Mouse (Mus musculus): ENCODE results near the gene Dcaf1.

The Dcaf1 gene

DNA sequence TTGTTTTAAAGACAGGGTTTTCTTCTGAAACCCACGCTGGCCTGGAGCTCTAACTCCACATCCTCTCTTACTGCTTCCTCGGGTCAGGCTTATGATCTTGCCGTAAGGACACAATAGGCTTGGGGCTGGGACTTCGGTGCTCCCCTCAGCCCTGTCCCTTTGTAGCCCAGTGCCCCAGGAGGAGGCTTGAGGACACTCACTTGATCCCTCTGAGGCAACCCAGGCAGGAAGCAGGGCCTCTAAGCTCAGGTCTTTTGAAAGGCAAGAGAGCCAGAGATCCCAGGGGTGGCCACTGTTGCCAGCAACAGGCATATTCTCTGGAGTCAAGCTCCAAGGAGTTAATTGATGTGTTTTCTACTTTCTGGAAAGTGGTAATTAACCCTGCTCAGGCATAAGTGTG is 57.8 kb downstream of the Dcaf1 start:
- no peak for DNase-seq (ENCODE audit: extremely low spot score)

DNA sequence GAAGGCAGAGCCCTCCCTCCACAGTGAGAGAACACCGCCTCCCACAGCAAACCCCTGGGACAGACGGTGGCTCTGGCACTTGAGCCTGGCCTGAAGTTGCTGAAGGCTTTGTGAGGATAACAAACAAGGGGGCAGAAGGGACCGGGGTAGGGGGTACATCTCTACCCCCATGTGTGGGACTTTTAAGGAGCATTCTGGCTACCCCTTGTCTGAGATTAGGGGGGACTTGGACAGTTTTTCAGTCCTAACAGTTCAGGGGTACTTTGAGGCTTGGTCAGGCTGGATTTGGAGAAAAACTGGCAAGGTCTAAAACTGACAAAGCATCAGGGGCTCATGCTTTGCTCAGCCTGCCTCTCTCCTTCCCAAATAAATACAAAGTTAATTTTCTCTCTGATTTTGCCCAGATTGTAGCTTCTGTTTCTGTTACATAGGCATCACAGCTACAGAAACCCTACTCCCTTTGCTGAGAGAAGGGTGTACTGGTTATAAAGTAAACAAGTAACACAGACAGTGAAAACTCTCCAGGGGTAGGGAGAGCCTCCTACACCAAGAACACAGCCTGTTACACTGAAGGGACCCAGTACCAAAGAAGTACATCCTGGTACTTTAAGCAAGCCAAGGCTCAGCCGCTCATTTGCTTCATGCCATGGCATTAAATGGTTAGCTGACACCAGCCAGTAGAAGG is 59.5 kb downstream of the Dcaf1 start:
- DNase-seq (ENCODE audit: extremely low spot score) = no peak

DNA sequence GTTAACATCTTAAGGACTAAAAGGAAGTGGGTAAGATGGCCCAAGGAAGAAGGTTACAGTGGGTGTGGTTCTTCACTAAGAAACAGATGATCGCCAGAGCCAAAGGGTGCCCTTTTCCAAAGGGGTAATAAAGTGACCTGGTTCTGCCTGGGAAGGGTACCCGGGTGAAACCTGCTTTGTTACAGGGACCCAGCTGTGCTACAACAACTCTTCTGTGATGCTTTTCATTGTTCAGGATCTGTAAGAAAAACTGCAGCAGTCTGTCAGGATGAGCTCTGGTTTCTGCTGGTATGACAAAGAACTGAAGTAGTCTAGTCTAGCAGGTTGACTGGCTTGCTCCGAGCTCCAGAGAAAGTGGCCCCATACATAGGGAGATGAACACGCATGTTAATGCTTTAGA is 60.5 kb downstream of the Dcaf1 start:
- no peak for DNase-seq (ENCODE audit: extremely low spot score)

DNA sequence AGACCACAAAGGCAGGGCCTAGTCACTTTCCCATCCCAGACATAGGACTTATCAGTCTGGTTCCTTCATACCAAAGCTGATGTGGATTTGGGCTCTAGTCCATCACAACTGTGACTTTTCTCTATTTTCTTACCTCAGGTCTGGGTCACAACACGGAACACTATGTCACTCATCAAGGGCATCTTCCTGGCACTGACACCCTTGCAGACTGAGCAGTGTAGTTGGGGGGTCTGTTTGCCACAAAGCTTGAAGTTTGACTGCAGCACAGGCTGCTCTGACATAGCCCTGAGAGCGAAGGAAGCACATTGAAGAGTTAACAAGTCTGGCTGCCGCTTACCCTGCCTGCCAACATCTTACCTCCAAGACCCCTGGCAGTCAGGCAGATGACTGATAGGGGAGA is 61.4 kb downstream of the Dcaf1 start:
- no peak for DNase-seq (ENCODE audit: extremely low spot score)

DNA sequence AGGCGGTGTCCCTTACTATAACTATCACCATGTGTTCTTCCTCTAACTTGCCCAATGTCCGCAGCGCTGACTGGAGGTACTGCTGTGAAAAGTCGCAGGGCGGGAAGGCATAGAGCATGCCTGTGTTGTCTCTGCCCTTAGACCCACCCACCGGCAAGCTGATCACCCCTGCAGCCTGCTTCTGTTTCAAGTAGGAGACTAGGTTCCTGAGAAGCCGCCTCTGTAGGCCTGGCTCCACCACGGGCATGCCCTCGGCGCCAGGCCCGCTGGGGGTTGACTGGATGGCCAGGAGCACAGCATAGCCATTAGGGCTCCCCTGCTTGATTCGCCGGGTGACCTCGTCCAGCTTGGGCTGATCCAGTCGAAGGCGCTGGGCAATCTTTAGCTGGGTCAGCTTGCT is 62.6 kb downstream of the Dcaf1 start:
- no peak for DNase-seq (ENCODE audit: extremely low spot score)

DNA sequence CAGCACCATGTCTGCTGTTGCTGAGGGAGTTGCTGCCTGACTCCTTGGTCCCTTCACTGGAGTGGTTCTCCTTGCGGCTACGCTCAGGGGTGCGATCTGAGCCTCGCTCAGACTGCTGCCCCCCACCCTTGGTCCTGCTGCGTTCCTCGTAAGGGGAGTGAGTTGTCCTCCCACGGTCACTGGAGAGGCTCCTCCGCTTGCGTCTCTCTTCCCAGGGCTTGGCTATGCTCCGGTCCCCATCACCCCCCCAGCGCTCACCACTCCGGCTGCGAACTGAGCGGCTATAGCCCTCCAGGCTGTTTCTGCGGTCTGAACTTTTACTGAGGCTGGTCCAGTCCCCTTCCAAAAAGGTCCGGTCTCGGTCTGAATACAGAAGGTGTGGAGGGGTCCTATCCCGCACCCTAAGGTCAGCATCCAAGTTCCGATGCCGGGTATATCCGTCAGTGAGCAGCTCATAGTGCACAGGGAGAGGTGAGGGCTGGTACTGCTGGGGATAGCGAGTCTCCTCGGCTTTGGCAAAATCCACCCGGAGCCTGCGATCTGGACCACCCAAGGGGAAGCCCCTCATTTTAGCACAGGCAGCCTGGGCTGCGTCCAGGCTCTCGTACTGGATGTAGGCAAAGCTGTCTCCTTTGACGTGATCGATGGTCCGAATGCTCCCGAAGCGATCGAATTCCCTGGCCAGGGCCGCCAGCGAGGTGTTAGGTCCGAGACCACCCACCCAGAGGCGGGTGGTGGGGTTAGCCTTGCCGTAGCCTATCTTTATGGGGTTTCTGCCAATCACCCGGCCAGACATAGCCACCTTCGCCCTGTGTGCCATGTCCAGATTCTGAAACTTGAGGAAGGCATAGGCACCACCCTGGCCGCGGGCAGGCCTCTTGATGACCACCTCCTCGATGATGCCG is 63.6 kb downstream of the Dcaf1 start:
- peak; percentile 58 for DNase-seq (ENCODE audit: extremely low spot score)

DNA sequence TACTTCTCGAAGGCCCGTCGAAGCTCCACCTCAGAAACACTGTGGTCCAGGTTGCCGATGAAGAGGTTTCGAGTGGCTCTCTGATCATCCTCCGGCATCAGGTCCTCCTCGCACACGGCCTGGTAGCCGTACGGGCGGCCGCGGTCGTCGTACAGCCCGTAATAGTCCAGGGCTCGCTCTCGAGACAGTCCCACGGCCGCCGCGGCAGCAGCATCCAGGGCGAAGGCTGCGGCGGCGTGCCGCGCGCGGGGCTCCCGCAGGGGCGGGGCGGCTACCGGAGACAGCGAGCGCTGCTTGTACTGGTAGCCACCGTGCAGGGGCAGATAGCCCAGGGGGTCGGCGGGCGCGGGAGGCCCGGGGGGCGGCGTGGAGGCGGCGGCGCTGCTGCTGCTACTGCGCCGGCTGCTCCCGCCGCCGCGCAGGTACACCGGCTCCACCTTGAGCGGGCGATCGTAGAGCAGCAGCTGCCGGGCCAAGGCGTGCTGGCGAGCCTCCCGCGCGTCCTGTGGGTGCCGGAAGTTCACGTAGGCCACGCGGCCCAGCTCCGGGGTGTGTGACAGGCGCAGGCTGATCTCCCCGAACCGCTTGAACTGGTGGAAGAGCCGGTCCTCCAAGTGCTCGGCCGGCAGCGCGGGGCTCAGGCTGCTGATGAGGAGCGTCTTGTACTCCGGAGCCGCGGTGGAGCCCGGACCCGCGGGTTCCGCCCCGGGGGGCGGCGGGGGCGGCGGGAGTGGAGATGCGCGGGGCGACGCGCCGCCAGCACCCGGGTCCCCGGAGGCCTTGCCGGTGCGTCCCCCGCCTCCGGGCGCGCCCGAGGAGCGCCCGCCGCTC is 64.4 kb downstream of the Dcaf1 start:
- DNase-seq (ENCODE audit: extremely low spot score) = peak; percentile 62

DNA sequence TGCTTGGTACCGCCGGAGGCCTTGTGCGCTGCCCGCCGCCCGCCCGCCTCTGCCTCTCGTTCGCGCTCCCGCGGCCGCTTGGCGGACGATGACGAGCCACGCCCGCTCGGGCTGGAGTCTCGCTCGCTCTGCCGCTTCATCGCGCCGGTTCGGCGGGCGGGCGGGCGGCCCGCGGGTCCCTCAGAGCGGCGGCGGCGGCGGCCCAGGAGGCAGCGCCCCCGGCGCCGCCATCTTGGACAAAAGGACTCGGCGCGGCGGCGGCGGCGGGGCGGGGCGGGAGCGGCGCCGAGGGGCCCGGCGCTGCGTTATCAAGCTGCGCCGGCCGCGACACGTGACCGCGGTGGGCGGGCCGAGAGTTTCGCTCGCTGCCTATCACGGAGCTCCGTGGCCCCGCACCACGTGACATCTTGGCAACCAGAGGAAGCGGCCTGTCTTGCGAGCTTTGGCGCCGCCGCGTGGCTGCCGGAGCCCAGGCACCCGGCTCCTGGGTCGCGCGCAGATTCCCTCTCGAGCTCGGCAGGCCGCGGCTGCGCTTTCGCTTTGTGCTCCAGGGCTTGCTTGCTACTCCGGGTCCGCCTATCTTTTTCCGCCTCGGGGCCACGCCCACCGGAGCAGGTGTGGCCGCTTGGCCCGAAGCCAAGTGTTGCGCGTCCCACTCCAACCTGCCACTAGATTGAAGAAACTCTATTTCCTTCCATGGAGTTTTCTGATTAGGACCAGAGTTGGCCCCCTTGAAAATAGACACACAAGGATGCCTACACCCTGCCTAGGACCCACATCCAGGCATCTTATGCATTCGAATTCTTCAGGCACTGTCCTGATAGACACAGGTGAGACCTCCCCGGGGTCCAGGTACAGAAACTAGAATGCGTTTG is 65.4 kb downstream of the Dcaf1 start, which contains the start of gene Rbm15b:
Rbm15b (minus strand) TSS at position 601 of the 875 bp plus-strand sequence.
- DNase-seq (ENCODE audit: extremely low spot score) = peak; percentile 96

DNA sequence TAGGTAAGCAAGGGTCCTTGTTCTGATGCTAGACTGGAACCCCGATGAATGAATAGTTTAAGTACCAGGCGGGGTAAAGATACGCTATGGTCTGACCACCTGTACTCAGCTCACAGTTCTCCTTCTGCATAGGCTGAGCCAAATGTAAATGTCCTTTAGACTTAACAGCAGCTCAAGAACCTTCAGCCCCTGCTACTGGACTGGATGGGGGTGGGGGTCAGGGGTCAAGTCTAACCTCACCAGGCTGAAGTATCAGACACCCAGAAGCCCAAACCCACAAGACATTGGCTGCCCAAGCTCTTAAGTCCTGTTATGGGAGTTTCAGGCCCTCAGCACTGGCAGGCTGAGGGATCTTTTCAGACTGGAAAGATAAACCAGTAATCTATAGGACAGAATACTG is 66.7 kb downstream of the Dcaf1 start:
- no peak for DNase-seq (ENCODE audit: extremely low spot score)

DNA sequence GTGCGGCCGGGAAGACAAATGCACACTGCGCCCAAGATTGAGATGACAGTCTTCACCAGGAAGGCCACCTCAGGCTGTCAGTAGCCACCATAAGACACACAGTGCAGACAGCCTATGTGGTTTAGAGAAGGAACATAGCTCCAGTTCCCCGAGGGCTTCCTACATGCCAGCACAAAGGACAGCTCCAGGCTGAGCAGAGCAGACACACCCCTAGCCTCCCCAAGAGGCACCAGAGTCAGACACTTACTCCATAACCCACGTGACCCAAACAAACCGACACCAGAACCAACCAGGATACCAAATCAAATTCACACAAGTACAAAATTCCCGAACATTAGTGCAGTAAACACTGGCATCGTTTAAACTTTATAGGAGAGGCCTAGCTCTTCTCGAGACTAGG is 67.6 kb downstream of the Dcaf1 start:
- DNase-seq (ENCODE audit: extremely low spot score) = no peak

DNA sequence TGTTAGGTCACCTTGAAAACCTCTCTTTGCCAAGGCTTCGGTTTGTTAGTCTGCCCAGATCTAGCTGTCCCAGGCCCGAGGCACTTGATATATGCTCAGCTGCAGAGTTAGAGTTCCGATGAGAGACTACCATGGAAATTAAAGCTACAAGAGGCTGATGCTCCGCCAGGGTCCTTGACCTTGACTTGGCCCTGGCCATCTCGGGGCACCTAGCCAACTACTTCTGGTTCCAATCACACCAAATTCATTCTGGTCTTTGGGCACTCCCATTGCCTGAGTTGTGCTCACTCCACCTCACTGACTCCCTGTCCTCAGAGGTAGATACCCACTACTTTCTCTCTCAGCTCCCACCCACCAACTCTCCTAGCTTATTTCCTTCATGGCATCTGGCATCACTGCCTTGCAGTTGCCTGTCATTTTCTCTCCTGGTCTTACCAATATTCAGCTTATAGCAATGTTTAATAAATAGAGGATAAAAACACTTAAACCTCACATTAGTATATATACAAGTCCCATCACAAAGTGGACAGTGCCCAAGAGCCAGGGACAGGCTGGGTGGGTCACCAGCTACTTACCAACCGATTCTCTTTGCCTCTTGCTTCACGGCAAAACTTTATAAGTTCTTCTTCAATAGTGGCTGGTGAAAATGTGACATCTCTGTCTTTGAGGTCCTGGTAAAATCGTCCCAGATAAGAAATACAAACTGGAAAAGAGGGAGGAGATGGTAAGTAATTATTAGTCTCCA is 69.0 kb downstream of the Dcaf1 start:
- no peak for DNase-seq (ENCODE audit: extremely low spot score)

DNA sequence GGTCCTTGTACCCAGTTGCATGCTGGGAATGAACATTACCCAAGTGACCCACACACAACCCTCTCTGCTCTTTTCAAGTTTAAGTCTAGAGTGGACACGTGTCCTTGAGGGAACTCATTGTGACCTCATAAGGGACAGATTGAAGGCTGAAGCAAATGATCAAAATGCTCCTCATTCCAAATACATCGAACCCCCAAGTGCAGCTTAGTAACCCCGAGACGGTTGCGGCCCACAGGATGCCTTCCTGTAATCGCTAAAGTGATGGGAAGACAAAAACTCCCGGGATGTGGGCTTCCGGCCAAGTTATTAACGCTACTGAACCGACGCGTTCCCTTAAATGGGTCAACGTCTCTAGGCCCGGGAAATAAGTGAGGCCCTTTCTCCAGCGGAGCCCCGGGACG is 69.7 kb downstream of the Dcaf1 start:
- no peak for DNase-seq (ENCODE audit: extremely low spot score)

DNA sequence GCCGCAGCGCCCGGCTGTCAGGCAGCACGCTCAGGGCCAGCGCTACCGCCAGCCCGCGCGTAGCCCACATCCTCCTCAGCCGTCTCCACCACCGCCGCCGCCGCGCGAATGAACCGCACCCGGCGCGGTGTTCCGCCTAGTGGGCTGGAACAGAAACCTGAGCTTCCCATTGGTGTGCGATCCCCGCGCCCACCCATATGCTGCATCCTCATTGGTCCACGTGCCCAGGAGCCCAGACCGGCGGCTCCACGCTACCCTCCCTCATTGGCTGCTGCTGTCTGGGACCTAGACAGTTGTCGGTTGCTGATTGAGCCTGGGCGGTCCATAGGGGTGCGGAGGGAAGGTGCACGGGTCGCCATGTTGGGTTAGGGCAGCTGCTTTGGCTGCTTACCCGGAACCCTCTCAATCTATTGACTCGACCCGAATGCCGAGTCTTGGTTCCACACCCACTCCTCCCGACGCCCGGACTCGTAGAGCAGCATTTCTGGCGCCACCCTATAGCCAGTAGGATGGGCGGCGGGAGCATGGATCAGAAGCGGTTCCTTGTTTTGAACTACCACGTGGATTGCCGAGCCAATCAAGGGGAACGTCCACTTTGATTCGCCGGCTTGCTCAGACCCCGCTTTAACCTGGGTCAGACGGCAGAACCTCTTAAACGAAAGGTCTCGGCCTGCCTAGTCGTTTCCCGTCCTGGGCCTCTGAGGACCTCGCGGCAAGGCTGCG is 70.3 kb downstream of the Dcaf1 start, which contains the start of gene Manf:
Manf (minus strand) TSS at position 151 of the 723 bp plus-strand sequence.
- peak; percentile 96 for DNase-seq (ENCODE audit: extremely low spot score)

DNA sequence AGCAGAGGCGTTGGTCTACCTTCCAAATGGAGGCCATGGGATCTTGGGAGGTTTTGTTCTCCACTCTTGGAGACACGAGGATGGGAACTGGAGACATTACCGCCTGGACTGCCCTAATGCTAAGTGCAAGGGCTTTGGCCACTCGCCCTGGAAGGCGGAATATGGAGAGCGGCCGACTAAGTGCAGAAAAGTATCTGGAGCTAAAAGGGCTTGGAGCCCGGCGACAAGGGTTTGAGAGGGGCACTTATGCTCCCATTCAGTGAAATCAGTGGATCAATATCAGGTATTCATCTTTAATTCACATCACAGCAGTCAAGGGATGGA is 70.8 kb downstream of the Dcaf1 start:
- no peak for DNase-seq (ENCODE audit: extremely low spot score)

DNA sequence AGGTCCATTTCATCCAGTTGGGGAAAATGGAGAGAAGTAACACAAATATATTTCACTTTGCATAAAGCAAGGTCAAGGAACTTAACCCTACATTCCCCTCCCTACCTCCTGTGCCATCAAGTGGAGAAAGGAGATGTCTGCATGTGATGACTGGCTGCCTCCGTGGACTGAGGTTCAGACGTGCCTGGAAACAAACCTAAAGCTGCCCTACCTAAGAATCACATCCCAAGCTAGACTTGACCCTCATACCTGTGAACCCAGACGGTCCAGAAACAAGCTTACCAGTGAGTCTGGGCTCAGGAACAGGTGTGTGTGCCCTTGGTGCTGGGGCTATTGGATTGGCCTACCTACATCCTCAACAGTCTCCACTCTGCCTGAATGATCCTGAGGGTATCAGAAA is 71.7 kb downstream of the Dcaf1 start:
- DNase-seq (ENCODE audit: extremely low spot score) = no peak

DNA sequence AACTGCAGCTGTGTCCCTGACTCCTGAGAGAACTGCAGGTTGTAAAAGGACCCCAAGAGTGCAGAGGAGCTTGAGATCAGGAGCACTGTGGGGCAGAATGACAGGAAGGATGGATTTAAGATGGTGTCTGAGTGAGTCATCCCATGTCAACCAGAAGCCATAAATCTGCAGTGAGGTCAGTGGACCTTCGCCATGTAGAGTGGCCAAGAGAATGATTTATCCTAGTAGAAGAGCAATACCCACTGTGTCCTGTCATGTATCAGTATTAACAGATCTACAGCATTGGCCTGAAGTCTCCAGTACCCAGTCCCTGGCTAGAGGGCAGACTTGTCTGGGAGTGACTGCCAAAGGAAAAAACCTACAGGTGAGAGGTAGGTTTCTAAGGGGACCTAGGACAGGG is 77.2 kb downstream of the Dcaf1 start:
- no peak for DNase-seq (ENCODE audit: extremely low spot score)

DNA sequence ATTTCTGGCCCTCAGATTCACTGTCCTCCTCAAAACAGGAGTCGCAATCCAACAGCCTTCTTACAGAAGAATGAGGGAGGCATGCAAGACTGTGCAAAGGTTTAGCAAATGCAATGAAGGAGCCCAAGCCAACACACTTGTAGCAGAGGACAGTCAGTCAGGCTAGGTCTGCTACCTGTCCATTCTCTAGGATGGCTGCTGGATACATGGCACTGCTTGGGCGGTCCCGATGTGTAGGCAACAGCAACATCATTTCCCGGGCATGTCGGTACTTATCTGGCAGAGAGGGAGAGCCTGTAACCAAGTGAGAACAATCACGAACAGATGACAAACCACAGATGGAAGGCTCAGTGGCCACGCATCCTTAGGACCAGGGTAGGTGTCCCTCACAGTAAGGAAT is 79.9 kb downstream of the Dcaf1 start:
- DNase-seq (ENCODE audit: extremely low spot score) = no peak

DNA sequence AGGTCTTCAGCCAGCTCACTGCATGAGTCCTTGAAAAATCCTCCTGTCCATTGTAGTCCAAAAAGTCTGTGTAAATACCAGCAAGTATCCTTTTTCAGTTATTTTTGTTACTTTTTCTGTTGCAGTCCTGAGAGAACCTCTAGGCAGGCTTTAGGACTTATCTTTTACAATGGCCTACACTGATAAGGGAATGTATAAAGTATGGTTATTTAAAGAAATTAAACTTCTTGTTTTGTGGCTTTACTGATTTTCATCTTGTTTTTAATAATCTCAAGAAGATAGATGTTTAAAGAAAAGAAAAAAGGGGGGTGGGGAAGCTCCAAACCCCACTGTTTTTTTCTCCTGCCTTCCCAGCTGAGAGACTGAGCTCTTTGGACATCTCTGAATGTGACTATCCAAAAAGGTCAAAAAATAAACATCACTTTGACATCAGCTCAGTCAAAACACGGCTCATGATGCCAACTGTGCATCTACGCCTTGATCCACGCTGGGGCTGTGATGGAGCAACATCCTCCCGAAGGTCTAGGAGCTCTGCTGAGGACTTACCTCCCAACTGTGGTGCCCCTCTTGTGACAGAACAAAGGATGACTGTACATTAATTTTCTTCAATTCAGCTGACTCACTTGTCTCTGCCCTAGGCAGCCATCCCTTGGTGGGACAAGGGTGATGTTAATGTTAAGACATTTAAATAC is 81.6 kb downstream of the Dcaf1 start:
- DNase-seq (ENCODE audit: extremely low spot score) = no peak

DNA sequence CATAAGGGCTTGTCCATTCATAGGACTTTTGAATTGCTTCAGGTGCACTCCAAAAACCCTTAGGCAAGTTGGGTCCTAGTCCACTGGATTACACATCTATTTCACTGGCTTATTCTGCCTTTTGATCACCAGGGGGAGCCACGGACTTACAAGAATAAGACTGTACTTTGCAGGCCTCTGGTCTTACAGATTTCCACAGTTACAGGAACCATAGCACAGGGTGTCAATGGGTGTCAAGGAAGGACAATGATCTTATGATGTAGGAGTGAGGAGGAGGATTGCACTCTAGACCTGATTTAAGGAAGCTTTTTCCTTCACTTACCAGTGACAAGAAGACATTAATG is 82.1 kb downstream of the Dcaf1 start:
- DNase-seq (ENCODE audit: extremely low spot score) = no peak

DNA sequence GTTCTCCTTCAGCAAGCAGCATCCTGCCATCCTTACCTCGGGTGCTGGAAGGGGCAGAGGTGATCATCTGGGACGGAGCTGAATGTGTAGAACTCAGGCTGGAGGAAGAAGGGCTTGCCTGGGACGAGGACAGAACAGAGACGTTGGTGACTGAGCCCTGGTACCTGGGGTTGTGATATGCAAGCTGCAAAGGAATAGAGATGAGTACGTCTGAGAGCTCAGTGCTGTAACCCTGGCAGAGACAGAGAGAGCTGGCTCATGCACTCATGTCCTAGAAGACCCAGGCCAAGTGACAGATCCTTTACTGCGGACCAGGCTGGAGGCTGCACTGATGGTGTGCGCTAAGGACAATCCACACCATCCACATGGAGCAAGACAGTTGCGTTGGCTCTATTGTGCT is 84.9 kb downstream of the Dcaf1 start:
- DNase-seq (ENCODE audit: extremely low spot score) = no peak
